Mouse (Mus musculus): Measurements from ENCODE around the gene Hs3st3b1. TPM values are rescaled to one million over a fixed set of nuclear protein-coding genes. Genes with fewer than 3 reads are reported as not detected.

Gene Hs3st3b1
- polyA plus RNA-seq, 1 experiment from 2014 or later: 14.2 TPM

GRCm38 (mm10) chr11:63951831-63952631, 29.9 kb upstream of the Hs3st3b1 start:
- 7% methylated on average over 19 of the region's 19 CpGs for WGBS
- H3K4me1 ChIP-seq: peaks cover 16% of the 10 kb centered on the region
- no peaks in the 10 kb centered on the region for H3K36me3 ChIP-seq (replicated peaks)
- ATAC-seq (replicated peaks): peak; percentile 62; the same call in 1 of the 2 replicates
- H3K27me3 ChIP-seq (replicated peaks): 0 out of 2 replicates have a peak, but pooled peaks cover 5% of the 10 kb centered on the region
- H3K4me2 ChIP-seq: peak overlapping the region; percentile 37
- H3K9me3 ChIP-seq: no peaks in the 10 kb centered on the region
- no peak overlapping the region for H3K27ac ChIP-seq
- H3K4me3 ChIP-seq: peak overlapping the region; percentile 14
- H3K9ac ChIP-seq: no peak overlapping the region

GRCm38 (mm10) chr11:63948371-63948770, 26.3 kb upstream of the Hs3st3b1 start:
- peaks cover 13% of the 10 kb centered on the region for H3K4me1 ChIP-seq
- 88% methylated on average over 11 of the region's 11 CpGs for WGBS
- H3K36me3 ChIP-seq (replicated peaks): no peaks in the 10 kb centered on the region
- H3K27ac ChIP-seq: no peak overlapping the region
- H3K4me2 ChIP-seq: no peak overlapping the region
- H3K9ac ChIP-seq: no peak overlapping the region
- H3K4me3 ChIP-seq: no peak overlapping the region
- no peaks in the 10 kb centered on the region for H3K27me3 ChIP-seq (replicated peaks)
- no peaks in the 10 kb centered on the region for H3K9me3 ChIP-seq
- no peak for ATAC-seq (replicated peaks)

- no peak overlapping the region for H3K4me3 ChIP-seq
Observed at GRCm38 (mm10) chr11:63947024-63947423, 24.9 kb upstream of the Hs3st3b1 start.

GRCm38 (mm10) chr11:63943947-63944346, 21.9 kb upstream of the Hs3st3b1 start:
- Histone ChIP-seq H3K4me2 (no peak overlapping the region), H3K4me1 (no peaks in the 10 kb centered on the region), H3K9ac (no peak overlapping the region), H3K4me3 (no peak overlapping the region), H3K27ac (no peak overlapping the region), H3K9me3 (no peaks in the 10 kb centered on the region), H3K27me3 (replicated peaks) (no peaks in the 10 kb centered on the region), H3K36me3 (replicated peaks) (no peaks in the 10 kb centered on the region)
- WGBS: 95% methylated on average over 3 of the region's 3 CpGs
- ATAC-seq (replicated peaks): no peak

More at GRCm38 (mm10) chr11:63947024-63947423, 24.9 kb upstream of the Hs3st3b1 start:
- no peaks in the 10 kb centered on the region for H3K27me3 ChIP-seq (replicated peaks)
- WGBS: 92% methylated on average over 2 of the region's 2 CpGs
- ATAC-seq (replicated peaks): no peak
- peaks cover 3% of the 10 kb centered on the region for H3K4me1 ChIP-seq
- H3K9ac ChIP-seq: no peak overlapping the region
- no peak overlapping the region for H3K27ac ChIP-seq
- H3K36me3 ChIP-seq (replicated peaks): no peaks in the 10 kb centered on the region
- no peak overlapping the region for H3K4me2 ChIP-seq
- no peaks in the 10 kb centered on the region for H3K9me3 ChIP-seq

GRCm38 (mm10) chr11:63943268-63943890, 21.3 kb upstream of the Hs3st3b1 start:
- Histone ChIP-seq H3K4me3 (no peak overlapping the region), H3K9ac (no peak overlapping the region), H3K27me3 (replicated peaks) (no peaks in the 10 kb centered on the region), H3K4me2 (no peak overlapping the region), H3K27ac (no peak overlapping the region), H3K4me1 (no peaks in the 10 kb centered on the region), H3K36me3 (replicated peaks) (no peaks in the 10 kb centered on the region), H3K9me3 (no peaks in the 10 kb centered on the region)
- no peak for ATAC-seq (replicated peaks)
- WGBS: 96% methylated on average over 13 of the region's 13 CpGs

GRCm38 (mm10) chr11:63942177-63942576, 20.1 kb upstream of the Hs3st3b1 start:
- no peaks in the 10 kb centered on the region for H3K4me1 ChIP-seq
- ATAC-seq (replicated peaks): no peak
- H3K27ac ChIP-seq: no peak overlapping the region
- 85% methylated on average over 8 of the region's 8 CpGs for WGBS
- H3K27me3 ChIP-seq (replicated peaks): no peaks in the 10 kb centered on the region
- no peaks in the 10 kb centered on the region for H3K36me3 ChIP-seq (replicated peaks)
- no peak overlapping the region for H3K4me2 ChIP-seq
- no peak overlapping the region for H3K9ac ChIP-seq
- H3K4me3 ChIP-seq: no peak overlapping the region
- H3K9me3 ChIP-seq: no peaks in the 10 kb centered on the region

GRCm38 (mm10) chr11:63936641-63937040, 14.6 kb upstream of the Hs3st3b1 start:
- WGBS: 49% methylated on average over 3 of the region's 3 CpGs
- H3K4me2 ChIP-seq: no peak overlapping the region
- no peak for ATAC-seq (replicated peaks)

GRCm38 (mm10) chr11:63926901-63927300, 4.8 kb upstream of the Hs3st3b1 start:
- Histone ChIP-seq H3K4me1 (peaks cover 28% of the 10 kb centered on the region), H3K4me2 (no peak overlapping the region), H3K9me3 (no peaks in the 10 kb centered on the region), H3K9ac (no peak overlapping the region), H3K36me3 (replicated peaks) (no peaks in the 10 kb centered on the region), H3K4me3 (no peak overlapping the region), H3K27me3 (replicated peaks) (peaks cover 40% of the 10 kb centered on the region), H3K27ac (no peak overlapping the region)
- 77% methylated on average over 6 of the region's 6 CpGs for WGBS
- no peak for ATAC-seq (replicated peaks)

More at GRCm38 (mm10) chr11:63936641-63937040, 14.6 kb upstream of the Hs3st3b1 start:
- H3K9me3 ChIP-seq: no peaks in the 10 kb centered on the region
- no peak overlapping the region for H3K27ac ChIP-seq
- H3K4me3 ChIP-seq: no peak overlapping the region
- H3K9ac ChIP-seq: no peak overlapping the region
- no peaks in the 10 kb centered on the region for H3K4me1 ChIP-seq
- peaks cover 4% of the 10 kb centered on the region; the same call in 1 of the 2 replicates for H3K27me3 ChIP-seq (replicated peaks)
- no peaks in the 10 kb centered on the region for H3K36me3 ChIP-seq (replicated peaks)

GRCm38 (mm10) chr11:63925161-63925582, 3.1 kb upstream of the Hs3st3b1 start:
- H3K4me2 ChIP-seq: peak overlapping the region; percentile 41
- H3K36me3 ChIP-seq (replicated peaks): no peaks in the 10 kb centered on the region
- no peak overlapping the region for H3K27ac ChIP-seq
- peak overlapping the region; percentile 24 for H3K4me3 ChIP-seq
- no peaks in the 10 kb centered on the region for H3K9me3 ChIP-seq
- 1% methylated on average over 31 of the region's 31 CpGs for WGBS
- no peak overlapping the region for H3K9ac ChIP-seq
- peaks cover 42% of the 10 kb centered on the region for H3K27me3 ChIP-seq (replicated peaks)
- H3K4me1 ChIP-seq: peaks cover 43% of the 10 kb centered on the region
- no peak for ATAC-seq (replicated peaks)

GRCm38 (mm10) chr11:63924286-63924930, 2.3 kb upstream of the Hs3st3b1 start:
- Histone ChIP-seq H3K4me2 (no peak overlapping the region), H3K27ac (no peak overlapping the region), H3K9me3 (no peaks in the 10 kb centered on the region), H3K4me1 (peaks cover 50% of the 10 kb centered on the region), H3K36me3 (replicated peaks) (no peaks in the 10 kb centered on the region), H3K4me3 (no peak overlapping the region), H3K9ac (no peak overlapping the region), H3K27me3 (replicated peaks) (peaks cover 42% of the 10 kb centered on the region)
- WGBS: 6% methylated on average over 26 of the region's 26 CpGs
- ATAC-seq (replicated peaks): no peak

GRCm38 (mm10) chr11:63923386-63923785, 1.3 kb upstream of the Hs3st3b1 start:
- Histone ChIP-seq H3K4me3 (peak overlapping the region; percentile 60), H3K9me3 (no peaks in the 10 kb centered on the region), H3K4me1 (peaks cover 58% of the 10 kb centered on the region), H3K36me3 (replicated peaks) (no peaks in the 10 kb centered on the region), H3K9ac (peak overlapping the region; percentile 21; the same call in 1 of the 2 replicates), H3K27ac (no peak overlapping the region), H3K27me3 (replicated peaks) (peaks cover 43% of the 10 kb centered on the region), H3K4me2 (peak overlapping the region; percentile 89)
- WGBS: 1% methylated on average over 29 of the region's 29 CpGs
- ATAC-seq (replicated peaks): no peak
